Mouse (Mus musculus) intestine, embryonic 16.5 days (tissue): ENCODE measurements at regions not wholly inside any gene's neighbourhood (a gene's known extent, or its start where the extent isn't known, plus 50 kb on each side); places are given as distances from the start of the nearest gene placed in this dataset.

Experiments
- ATAC-seq: fragments of 200-750 bp; cut with Nextera tagmentation; 2 replicates; pipeline ENCODE4 v1.8.0; 2017; ENCODE audit warnings: moderate TSS enrichment, moderate library complexity
- H3K27ac ChIP-seq: fragments of 300-500 bp; sonication (generic); 2 replicates; pipeline ENCODE4 v1.5.1; 2014; ENCODE audit warnings: mild to moderate bottlenecking, low read length
- H3K27me3 ChIP-seq: fragments of 300-500 bp; sonication (generic); replicated peaks from 2 replicates; pipeline ENCODE4 v1.6.1; 2014; ENCODE audit warnings: low read length, control low read depth, mixed read lengths; ENCODE audit not compliant: control insufficient read depth, insufficient read depth
- H3K36me3 ChIP-seq: fragments of 300-500 bp; sonication (generic); 2 replicates; pipeline ENCODE4 v1.6.1; 2014; ENCODE audit warnings: low read length, control low read depth; ENCODE audit not compliant: control insufficient read depth, insufficient read depth
- H3K4me1 ChIP-seq: fragments of 300-500 bp; sonication (generic); 2 replicates; pipeline ENCODE4 v1.6.1; 2014; ENCODE audit warnings: low read length, control low read depth, mixed read lengths; ENCODE audit not compliant: control insufficient read depth, insufficient read depth
- H3K4me2 ChIP-seq: fragments of 300-500 bp; sonication (generic); 2 replicates; pipeline ENCODE4 v1.6.1; 2014; ENCODE audit warnings: low read depth, low read length, control low read depth
- H3K4me3 ChIP-seq: fragments of 300-500 bp; sonication (generic); 2 replicates; pipeline ENCODE4 v1.5.1; 2014; ENCODE audit warnings: mild to moderate bottlenecking, low read length
- H3K9ac ChIP-seq: fragments of 300-500 bp; sonication (generic); 2 replicates; pipeline ENCODE4 v1.6.1; 2014; ENCODE audit warnings: low read depth, low read length
- H3K9me3 ChIP-seq: fragments of 300-500 bp; sonication (generic); 2 replicates; pipeline ENCODE4 v1.6.1; 2016; ENCODE audit warnings: low read length, control low read depth; ENCODE audit not compliant: control insufficient read depth
- WGBS: fragments of 180-500 bp; shearing (Covaris S2); extraction: QIAGEN DNeasy Blood & Tissue Kit; methylation state at CpG from one replicate; pipeline ENCODE4 v1.1.7; 2014; 5-methylcytosine and 5-hydroxymethylcytosine counted together

GRCm38 (mm10) chr10:122291611-122292010 lies 156.7 kb upstream of the Avpr1a start:
- no peaks in the 10 kb centered on the region for H3K9me3 ChIP-seq
- no peak overlapping the region for H3K9ac ChIP-seq
- H3K4me1 ChIP-seq: no peaks in the 10 kb centered on the region
- H3K27me3 ChIP-seq: no peaks in the 10 kb centered on the region
- H3K36me3 ChIP-seq: no peaks in the 10 kb centered on the region
- no peak overlapping the region for H3K4me3 ChIP-seq
- H3K4me2 ChIP-seq: no peak overlapping the region
- 89% methylated on average over 2 of the region's 2 CpGs for WGBS
- no peak overlapping the region for H3K27ac ChIP-seq
- ATAC-seq: no peak

- no peaks in the 10 kb centered on the region for H3K9me3 ChIP-seq
- 73% methylated on average over 5 of the region's 5 CpGs for WGBS
- ATAC-seq: no peak
- no peaks in the 10 kb centered on the region for H3K27me3 ChIP-seq
- H3K9ac ChIP-seq: no peak overlapping the region
- H3K36me3 ChIP-seq: no peaks in the 10 kb centered on the region
- H3K4me1 ChIP-seq: no peaks in the 10 kb centered on the region
- H3K27ac ChIP-seq: no peak overlapping the region
- H3K4me3 ChIP-seq: no peak overlapping the region
- no peak overlapping the region for H3K4me2 ChIP-seq
These were observed 157.2 kb upstream of the Avpr1a start for GRCm38 (mm10) chr10:122291091-122291490.

- peak; percentile 76 for ATAC-seq
- no peaks in the 10 kb centered on the region for H3K27me3 ChIP-seq
- H3K9me3 ChIP-seq: no peaks in the 10 kb centered on the region
- H3K27ac ChIP-seq: no peak overlapping the region
- WGBS: 49% methylated on average over 1 of the region's 1 CpGs
- H3K9ac ChIP-seq: no peak overlapping the region
- no peaks in the 10 kb centered on the region for H3K4me1 ChIP-seq
- no peak overlapping the region for H3K4me2 ChIP-seq
- H3K36me3 ChIP-seq: no peaks in the 10 kb centered on the region
- no peak overlapping the region for H3K4me3 ChIP-seq
These were observed 173.4 kb upstream of the Avpr1a start for GRCm38 (mm10) chr10:122274885-122275284.

GRCm38 (mm10) chr10:122274181-122274580 lies 174.1 kb upstream of the Avpr1a start:
- Histone ChIP-seq H3K27ac (no peak overlapping the region), H3K36me3 (no peaks in the 10 kb centered on the region), H3K27me3 (no peaks in the 10 kb centered on the region), H3K9me3 (no peaks in the 10 kb centered on the region), H3K4me3 (no peak overlapping the region), H3K9ac (no peak overlapping the region), H3K4me1 (no peaks in the 10 kb centered on the region), H3K4me2 (no peak overlapping the region)
- 68% methylated on average over 3 of the region's 3 CpGs for WGBS
- no peak for ATAC-seq

- Histone ChIP-seq H3K9me3 (no peaks in the 10 kb centered on the region), H3K27me3 (no peaks in the 10 kb centered on the region), H3K36me3 (no peaks in the 10 kb centered on the region), H3K27ac (no peak overlapping the region), H3K4me2 (no peak overlapping the region), H3K4me3 (no peak overlapping the region), H3K4me1 (no peaks in the 10 kb centered on the region), H3K9ac (no peak overlapping the region)
- ATAC-seq: no peak
- WGBS: 40% methylated on average over 1 of the region's 1 CpGs
These were observed 166.9 kb upstream of the Rxylt1 start for GRCm38 (mm10) chr10:122264070-122264469.

- Histone ChIP-seq H3K4me2 (no peak overlapping the region), H3K4me1 (no peaks in the 10 kb centered on the region), H3K4me3 (no peak overlapping the region), H3K27me3 (no peaks in the 10 kb centered on the region), H3K27ac (no peak overlapping the region), H3K9ac (no peak overlapping the region), H3K9me3 (no peaks in the 10 kb centered on the region), H3K36me3 (no peaks in the 10 kb centered on the region)
- WGBS: 43% methylated on average over 4 of the region's 4 CpGs
- no peak for ATAC-seq
These were observed 162.2 kb upstream of the Rxylt1 start for GRCm38 (mm10) chr10:122259354-122259753.

GRCm38 (mm10) chr10:122258711-122259110 lies 161.5 kb upstream of the Rxylt1 start:
- no peaks in the 10 kb centered on the region for H3K36me3 ChIP-seq
- no peaks in the 10 kb centered on the region for H3K9me3 ChIP-seq
- no peak overlapping the region for H3K4me2 ChIP-seq
- no peak overlapping the region for H3K9ac ChIP-seq
- no peak overlapping the region for H3K4me3 ChIP-seq
- no peaks in the 10 kb centered on the region for H3K4me1 ChIP-seq
- no peak overlapping the region for H3K27ac ChIP-seq
- no peak for ATAC-seq
- H3K27me3 ChIP-seq: no peaks in the 10 kb centered on the region
- 78% methylated on average over 3 of the region's 3 CpGs for WGBS

- 63% methylated on average over 7 of the region's 7 CpGs for WGBS
- peak; percentile 69 for ATAC-seq
- H3K27ac ChIP-seq: no peak overlapping the region
These were observed 134.6 kb upstream of the Rxylt1 start for GRCm38 (mm10) chr10:122231818-122232217.

GRCm38 (mm10) chr10:122230746-122231145 lies 133.6 kb upstream of the Rxylt1 start:
- 38% methylated on average over 11 of the region's 11 CpGs for WGBS
- no peaks in the 10 kb centered on the region for H3K27me3 ChIP-seq
- no peaks in the 10 kb centered on the region for H3K4me1 ChIP-seq
- H3K27ac ChIP-seq: no peak overlapping the region
- H3K4me3 ChIP-seq: no peak overlapping the region
- no peak overlapping the region for H3K4me2 ChIP-seq
- H3K9ac ChIP-seq: no peak overlapping the region
- ATAC-seq: peak; percentile 83
- no peaks in the 10 kb centered on the region for H3K9me3 ChIP-seq
- H3K36me3 ChIP-seq: no peaks in the 10 kb centered on the region

More at GRCm38 (mm10) chr10:122231818-122232217, 134.6 kb upstream of the Rxylt1 start:
- no peaks in the 10 kb centered on the region for H3K9me3 ChIP-seq
- no peaks in the 10 kb centered on the region for H3K4me1 ChIP-seq
- no peaks in the 10 kb centered on the region for H3K36me3 ChIP-seq
- H3K27me3 ChIP-seq: no peaks in the 10 kb centered on the region
- H3K9ac ChIP-seq: no peak overlapping the region
- H3K4me3 ChIP-seq: no peak overlapping the region
- H3K4me2 ChIP-seq: no peak overlapping the region

- H3K4me3 ChIP-seq: no peak overlapping the region
- no peaks in the 10 kb centered on the region for H3K27me3 ChIP-seq
- H3K9ac ChIP-seq: no peak overlapping the region
- no peak overlapping the region for H3K4me2 ChIP-seq
- ATAC-seq: no peak
- H3K9me3 ChIP-seq: no peaks in the 10 kb centered on the region
- 90% methylated on average over 8 of the region's 8 CpGs for WGBS
- no peak overlapping the region for H3K27ac ChIP-seq
- H3K4me1 ChIP-seq: no peaks in the 10 kb centered on the region
- H3K36me3 ChIP-seq: no peaks in the 10 kb centered on the region
These were observed 128.5 kb upstream of the Rxylt1 start for GRCm38 (mm10) chr10:122225679-122226078.
